Mouse (Mus musculus): ENCODE data around the gene 9130213A22Rik. TPM values are rescaled to one million over a fixed set of nuclear protein-coding genes. Genes with fewer than 3 reads are reported as not detected.

The 9130213A22Rik gene
- polyA plus RNA-seq, 1 experiment, result 1.3 TPM

DNA sequence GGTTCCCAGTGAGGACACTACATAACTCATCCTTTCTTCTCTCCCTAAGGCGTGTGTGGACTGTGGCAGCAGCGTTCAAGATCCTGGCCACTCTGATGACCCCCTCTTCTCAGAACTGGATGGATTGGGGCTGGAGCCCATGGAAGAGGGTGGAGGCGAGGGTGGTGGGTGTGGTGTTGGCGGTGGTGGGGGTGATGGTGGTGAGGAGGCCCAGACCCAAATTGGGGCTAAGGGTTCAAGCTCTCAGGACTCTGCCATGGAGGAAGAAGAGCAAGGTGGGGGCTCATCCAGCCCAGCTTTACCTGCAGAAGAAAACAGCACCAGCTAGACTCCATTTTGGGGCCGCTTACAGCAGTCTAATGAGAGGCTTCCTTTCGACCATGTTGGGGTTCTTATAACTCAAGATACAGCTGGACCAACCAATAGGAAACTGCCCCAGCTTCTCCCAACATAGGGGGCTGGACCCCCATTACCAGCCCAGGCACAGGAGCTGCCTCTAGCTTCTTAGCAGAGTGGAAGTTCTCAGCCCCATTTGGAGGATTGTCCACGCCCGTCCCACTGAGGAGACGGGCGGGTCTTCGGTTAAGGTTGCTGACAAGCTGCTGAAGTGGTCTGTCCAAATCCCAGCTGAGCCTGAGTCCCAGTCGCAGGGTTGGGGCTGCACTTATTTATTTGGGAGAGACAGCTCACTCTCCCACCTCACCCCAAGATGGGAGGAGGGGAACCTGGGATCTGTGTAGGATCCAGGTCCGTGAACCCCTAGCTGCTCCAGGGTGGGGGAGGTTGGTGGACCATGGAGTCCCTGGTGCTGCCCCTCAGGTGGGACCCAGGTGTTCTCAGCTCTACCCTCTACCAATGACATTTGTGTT lies 13.1 kb downstream of the 9130213A22Rik start:
- Histone ChIP-seq H3K36me3 (replicated peaks; ENCODE audit: low read length) (peaks cover 58% of the 10 kb centered on the region), H3K27me3 (replicated peaks) (peaks cover 2% of the 10 kb centered on the region), H3K4me1 (peaks cover 85% of the 10 kb centered on the region), H3K4me3 (replicated peaks) (no peak overlapping the region), H3K9me3 (no peaks in the 10 kb centered on the region)
- no peak for TF ChIP-seq GATA1 (IDR thresholded peaks at IDR 0.05; ENCODE audit: borderline replicate concordance, low read length)
- no peak for TF ChIP-seq FLI1 (IDR thresholded peaks at IDR 0.05; ENCODE audit: low read length)

DNA sequence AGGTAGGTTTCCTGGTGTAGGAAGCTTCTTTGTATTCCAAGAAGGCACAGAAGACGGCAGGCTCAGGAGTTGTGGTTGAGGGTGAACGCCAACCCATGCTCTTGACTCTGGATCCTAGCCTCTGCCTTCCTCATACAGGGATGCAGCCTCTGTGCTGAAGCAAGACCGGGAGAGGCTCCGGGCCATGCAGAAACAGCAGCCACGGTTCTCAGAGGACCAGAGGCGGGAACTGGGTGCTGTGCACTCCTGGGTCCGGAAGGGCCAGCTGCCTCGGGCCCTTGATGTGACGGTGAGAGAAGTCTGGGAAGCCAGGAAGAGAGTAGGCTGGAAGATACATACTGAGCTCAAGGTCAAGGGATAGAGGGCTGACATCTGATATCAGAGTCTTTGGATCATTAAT lies 14.2 kb downstream of the 9130213A22Rik start:
- peaks cover 68% of the 10 kb centered on the region for H3K36me3 ChIP-seq (replicated peaks; ENCODE audit: low read length)
- peaks cover 2% of the 10 kb centered on the region for H3K27me3 ChIP-seq (replicated peaks)
- H3K4me3 ChIP-seq (replicated peaks), result no peak overlapping the region
- H3K9me3 ChIP-seq, result no peaks in the 10 kb centered on the region
- TF ChIP-seq GATA1 (IDR thresholded peaks at IDR 0.05; ENCODE audit: borderline replicate concordance, low read length), result no peak
- TF ChIP-seq FLI1 (IDR thresholded peaks at IDR 0.05; ENCODE audit: low read length), result no peak
- H3K4me1 ChIP-seq, result peaks cover 85% of the 10 kb centered on the region

DNA sequence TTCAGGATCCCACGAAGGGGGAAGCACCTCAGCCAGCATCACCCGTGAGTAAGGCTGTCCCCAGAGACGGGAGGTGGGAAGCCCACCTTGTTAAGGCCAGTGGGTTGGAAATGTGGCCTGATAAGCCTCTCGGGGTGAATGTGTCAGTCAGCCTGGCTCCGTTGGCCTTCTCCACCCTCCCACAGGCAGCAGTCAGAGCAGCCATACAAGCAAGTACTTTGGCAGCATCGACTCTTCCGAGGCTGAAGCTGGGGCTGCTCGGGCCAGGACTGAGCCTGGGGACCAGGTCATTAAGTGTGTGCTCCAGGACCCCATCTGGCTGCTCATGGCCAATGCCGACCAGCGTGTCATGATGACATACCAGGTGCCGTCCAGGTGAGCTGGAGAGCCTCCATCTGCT lies 14.7 kb downstream of the 9130213A22Rik start:
- Histone ChIP-seq H3K9me3 (no peaks in the 10 kb centered on the region), H3K27me3 (replicated peaks) (peaks cover 2% of the 10 kb centered on the region), H3K4me3 (replicated peaks) (peak overlapping the region; percentile 14), H3K36me3 (replicated peaks; ENCODE audit: low read length) (peaks cover 74% of the 10 kb centered on the region), H3K4me1 (peaks cover 85% of the 10 kb centered on the region)
- no peak for TF ChIP-seq GATA1 (IDR thresholded peaks at IDR 0.05; ENCODE audit: borderline replicate concordance, low read length)
- no peak for TF ChIP-seq FLI1 (IDR thresholded peaks at IDR 0.05; ENCODE audit: low read length)

DNA sequence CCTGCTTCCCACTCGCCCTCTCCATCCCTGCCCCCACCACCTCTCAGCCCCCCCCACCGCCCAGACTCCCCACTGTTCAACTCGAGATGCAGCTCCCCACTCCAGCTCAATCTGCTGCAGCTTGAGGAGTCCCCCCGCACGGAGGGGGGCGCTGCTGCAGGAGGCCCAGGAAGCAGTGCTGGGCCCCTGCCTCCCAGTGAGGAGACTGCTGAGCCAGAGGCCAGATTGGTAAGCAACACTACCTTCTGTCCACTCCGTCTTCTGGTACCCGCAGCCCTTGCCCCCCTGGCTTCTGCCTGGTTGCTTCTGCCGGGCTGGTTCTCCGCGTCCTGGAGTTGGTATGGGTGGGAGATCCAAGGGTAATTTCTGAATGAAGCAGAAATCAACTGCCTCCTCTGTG lies 15.5 kb downstream of the 9130213A22Rik start:
- no peak for TF ChIP-seq GATA1 (IDR thresholded peaks at IDR 0.05; ENCODE audit: borderline replicate concordance, low read length)
- no peak for TF ChIP-seq FLI1 (IDR thresholded peaks at IDR 0.05; ENCODE audit: low read length)
- no peaks in the 10 kb centered on the region for H3K9me3 ChIP-seq
- H3K4me3 ChIP-seq (replicated peaks), result no peak overlapping the region
- H3K27me3 ChIP-seq (replicated peaks), result no peaks in the 10 kb centered on the region
- peaks cover 82% of the 10 kb centered on the region for H3K36me3 ChIP-seq (replicated peaks; ENCODE audit: low read length)
- peaks cover 85% of the 10 kb centered on the region for H3K4me1 ChIP-seq

DNA sequence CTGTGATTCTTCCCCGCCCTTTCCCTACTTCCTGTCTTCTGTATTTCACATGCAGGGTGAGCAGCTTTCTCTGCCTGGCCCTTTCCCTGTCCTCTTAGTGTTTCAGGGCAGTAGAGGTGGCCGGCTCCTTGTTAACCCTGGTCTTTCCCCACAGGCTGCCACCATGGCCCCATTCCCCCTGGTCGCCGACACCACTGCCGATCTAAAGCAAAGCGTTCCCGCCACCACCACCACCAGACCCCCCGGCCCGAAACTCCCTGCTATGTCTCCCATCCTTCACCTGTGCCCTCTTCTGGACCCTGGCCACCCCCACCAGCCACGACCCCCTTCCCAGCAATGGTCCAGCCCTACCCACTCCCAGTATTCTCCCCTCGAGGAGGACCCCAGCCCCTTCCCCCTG lies 16.1 kb downstream of the 9130213A22Rik start:
- H3K4me3 ChIP-seq (replicated peaks), result no peak overlapping the region
- H3K9me3 ChIP-seq, result no peaks in the 10 kb centered on the region
- peaks cover 88% of the 10 kb centered on the region for H3K36me3 ChIP-seq (replicated peaks; ENCODE audit: low read length)
- H3K27me3 ChIP-seq (replicated peaks), result no peaks in the 10 kb centered on the region
- TF ChIP-seq GATA1 (IDR thresholded peaks at IDR 0.05; ENCODE audit: borderline replicate concordance, low read length) (no peak), FLI1 (IDR thresholded peaks at IDR 0.05; ENCODE audit: low read length) (no peak)
- peaks cover 85% of the 10 kb centered on the region for H3K4me1 ChIP-seq

DNA sequence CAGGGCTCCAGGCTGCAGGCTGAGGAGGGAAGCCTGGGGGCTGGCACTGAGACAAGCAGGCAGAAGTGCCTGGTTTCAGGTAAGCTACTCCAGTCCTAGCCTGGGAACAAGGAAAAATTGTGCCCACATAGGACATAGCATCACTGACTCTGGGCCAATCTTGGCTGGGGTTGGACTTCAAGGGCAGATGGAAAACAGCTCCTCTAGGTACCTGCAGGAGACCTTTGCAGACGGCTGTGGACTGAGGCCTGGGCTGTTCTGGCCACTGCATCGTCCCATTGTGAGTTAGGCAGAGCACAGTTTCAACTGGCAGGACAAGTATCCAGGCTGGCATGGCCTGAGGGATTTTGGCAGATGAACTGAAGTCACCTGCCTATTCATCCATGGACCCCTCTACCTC lies 16.6 kb downstream of the 9130213A22Rik start:
- no peaks in the 10 kb centered on the region for H3K27me3 ChIP-seq (replicated peaks)
- H3K4me1 ChIP-seq, result peaks cover 85% of the 10 kb centered on the region
- TF ChIP-seq GATA1 (IDR thresholded peaks at IDR 0.05; ENCODE audit: borderline replicate concordance, low read length) (no peak), FLI1 (IDR thresholded peaks at IDR 0.05; ENCODE audit: low read length) (no peak)
- peaks cover 93% of the 10 kb centered on the region for H3K36me3 ChIP-seq (replicated peaks; ENCODE audit: low read length)
- H3K9me3 ChIP-seq, result no peaks in the 10 kb centered on the region
- no peak overlapping the region for H3K4me3 ChIP-seq (replicated peaks)

DNA sequence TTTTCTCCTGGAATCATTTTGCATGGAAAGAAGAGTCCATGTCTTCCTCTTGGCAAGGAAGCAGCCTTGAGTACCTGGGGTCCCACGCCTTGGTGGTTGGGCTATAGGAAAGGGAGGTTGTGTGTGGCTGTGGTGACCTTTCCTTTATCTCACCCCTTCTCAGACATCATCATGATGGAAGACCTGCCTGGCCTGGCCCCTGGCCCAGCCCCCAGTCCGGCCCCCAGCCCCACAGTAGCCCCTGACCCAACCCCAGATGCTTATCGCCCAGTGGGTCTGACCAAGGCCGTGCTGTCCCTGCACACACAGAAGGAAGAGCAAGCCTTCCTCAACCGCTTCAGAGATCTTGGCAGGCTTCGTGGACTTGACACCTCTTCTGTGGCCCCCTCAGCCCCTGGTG lies 17.2 kb downstream of the 9130213A22Rik start:
- no peak overlapping the region for H3K4me3 ChIP-seq (replicated peaks)
- H3K36me3 ChIP-seq (replicated peaks; ENCODE audit: low read length), result peaks cover 98% of the 10 kb centered on the region
- H3K4me1 ChIP-seq, result peaks cover 85% of the 10 kb centered on the region
- no peaks in the 10 kb centered on the region for H3K9me3 ChIP-seq
- no peak for TF ChIP-seq GATA1 (IDR thresholded peaks at IDR 0.05; ENCODE audit: borderline replicate concordance, low read length)
- no peak for TF ChIP-seq FLI1 (IDR thresholded peaks at IDR 0.05; ENCODE audit: low read length)
- H3K27me3 ChIP-seq (replicated peaks), result no peaks in the 10 kb centered on the region

DNA sequence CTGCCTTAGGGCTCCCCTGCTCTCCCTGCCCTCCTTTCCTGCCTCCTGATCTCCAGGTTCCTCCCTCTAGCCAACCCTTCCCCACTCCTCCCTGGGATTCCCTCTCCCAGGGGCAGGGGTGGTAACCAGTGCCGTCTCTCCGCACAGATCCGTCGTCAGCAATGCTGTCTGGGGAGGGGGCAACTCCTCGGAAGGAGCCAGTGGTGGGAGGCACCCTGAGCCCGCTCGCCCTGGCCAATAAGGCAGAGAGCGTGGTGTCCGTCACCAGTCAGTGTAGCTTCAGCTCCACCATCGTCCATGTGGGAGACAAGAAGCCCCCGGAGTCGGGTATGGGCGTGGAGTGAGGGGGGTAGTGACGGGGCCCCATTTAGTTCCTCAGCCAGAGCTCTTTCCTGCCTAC lies 17.9 kb downstream of the 9130213A22Rik start:
- H3K4me1 ChIP-seq, result peaks cover 85% of the 10 kb centered on the region
- peaks cover 95% of the 10 kb centered on the region for H3K36me3 ChIP-seq (replicated peaks; ENCODE audit: low read length)
- peak overlapping the region; percentile 25 for H3K4me3 ChIP-seq (replicated peaks)
- no peak for TF ChIP-seq FLI1 (IDR thresholded peaks at IDR 0.05; ENCODE audit: low read length)
- no peak for TF ChIP-seq GATA1 (IDR thresholded peaks at IDR 0.05; ENCODE audit: borderline replicate concordance, low read length)
- H3K27me3 ChIP-seq (replicated peaks), result no peaks in the 10 kb centered on the region
- no peaks in the 10 kb centered on the region for H3K9me3 ChIP-seq

DNA sequence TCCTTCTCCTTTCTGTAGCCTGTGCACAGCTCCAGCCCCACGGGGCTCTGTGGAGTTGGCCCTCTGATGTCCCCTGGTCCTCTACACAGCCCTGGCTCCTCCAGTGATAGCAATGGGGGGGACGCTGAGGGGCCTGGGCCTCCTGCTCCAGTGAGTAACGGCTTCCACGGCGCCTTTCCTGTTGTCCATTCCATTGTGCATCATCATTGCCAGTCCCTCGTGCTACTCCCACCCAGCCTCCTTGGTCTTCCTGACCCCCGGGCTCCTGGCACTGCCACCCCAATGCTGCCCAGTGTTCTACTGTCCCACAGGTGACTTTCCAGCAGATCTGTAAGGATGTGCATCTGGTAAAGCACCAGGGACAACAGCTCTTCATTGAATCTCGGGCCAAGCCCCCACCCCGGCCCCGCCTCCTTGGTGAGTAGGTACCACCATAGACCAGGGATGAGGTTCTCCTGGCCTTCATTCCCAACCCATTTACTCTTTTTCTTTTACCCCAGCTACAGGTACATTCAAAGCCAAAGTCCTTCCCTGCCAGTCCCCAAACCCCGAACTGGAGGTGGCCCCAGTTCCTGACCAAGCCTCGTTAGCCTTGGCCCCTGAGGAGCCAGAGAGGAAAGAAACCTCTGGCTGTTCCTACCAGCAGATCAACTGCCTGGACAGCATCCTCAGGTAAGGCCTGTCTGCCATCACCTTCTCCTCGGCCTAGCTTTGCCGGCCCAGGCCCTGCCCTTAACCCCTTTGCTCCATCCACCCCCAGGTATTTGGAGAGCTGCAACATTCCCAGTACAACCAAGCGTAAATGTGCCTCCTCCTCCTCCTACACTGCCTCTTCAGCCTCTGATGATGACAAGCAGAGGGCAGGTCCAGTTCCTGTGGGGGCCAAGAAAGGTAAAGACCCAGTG lies 18.6 kb downstream of the 9130213A22Rik start:
- H3K9me3 ChIP-seq, result no peaks in the 10 kb centered on the region
- peaks cover 85% of the 10 kb centered on the region for H3K4me1 ChIP-seq
- H3K36me3 ChIP-seq (replicated peaks; ENCODE audit: low read length), result peaks cover 88% of the 10 kb centered on the region
- TF ChIP-seq FLI1 (IDR thresholded peaks at IDR 0.05; ENCODE audit: low read length) (no peak), GATA1 (IDR thresholded peaks at IDR 0.05; ENCODE audit: borderline replicate concordance, low read length) (no peak)
- no peak overlapping the region for H3K4me3 ChIP-seq (replicated peaks)
- H3K27me3 ChIP-seq (replicated peaks), result no peaks in the 10 kb centered on the region

DNA sequence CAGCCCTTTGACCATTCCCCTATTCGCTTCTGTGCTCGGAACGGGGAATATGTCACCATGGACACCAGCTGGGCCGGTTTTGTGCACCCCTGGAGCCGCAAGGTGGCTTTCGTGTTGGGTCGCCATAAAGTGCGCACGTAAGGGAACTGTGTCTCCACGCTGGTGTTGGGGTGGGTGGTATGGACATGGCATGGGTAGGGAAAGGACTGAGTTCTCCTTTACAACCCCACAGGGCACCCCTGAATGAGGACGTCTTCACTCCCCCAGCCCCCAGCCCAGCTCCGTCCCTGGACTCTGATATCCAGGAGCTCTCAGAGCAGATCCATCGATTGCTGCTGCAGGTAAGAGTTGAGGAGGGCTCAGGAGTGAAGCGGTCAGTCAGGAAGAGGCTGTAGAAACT lies 19.3 kb downstream of the 9130213A22Rik start:
- H3K36me3 ChIP-seq (replicated peaks; ENCODE audit: low read length), result peaks cover 81% of the 10 kb centered on the region
- no peak for TF ChIP-seq GATA1 (IDR thresholded peaks at IDR 0.05; ENCODE audit: borderline replicate concordance, low read length)
- no peak for TF ChIP-seq FLI1 (IDR thresholded peaks at IDR 0.05; ENCODE audit: low read length)
- H3K27me3 ChIP-seq (replicated peaks), result no peaks in the 10 kb centered on the region
- H3K9me3 ChIP-seq, result no peaks in the 10 kb centered on the region
- peaks cover 90% of the 10 kb centered on the region for H3K4me1 ChIP-seq
- no peak overlapping the region for H3K4me3 ChIP-seq (replicated peaks)

Measured in megakaryocyte, embryonic 14.5 days (primary cell).